Mouse (Mus musculus): ENCODE results near the gene Gm10721. TPM values are rescaled to one million over a fixed set of nuclear protein-coding genes. Genes with fewer than 3 reads are reported as not detected.
"Not testable (repeated sequence)": the region's sequence is repeated elsewhere in the genome, so short reads cannot be mapped to it uniquely, and the experiment has no call there.

Gene Gm10721
- polyA plus RNA-seq, 1 experiment from 2014 or later = not detected

DNA sequence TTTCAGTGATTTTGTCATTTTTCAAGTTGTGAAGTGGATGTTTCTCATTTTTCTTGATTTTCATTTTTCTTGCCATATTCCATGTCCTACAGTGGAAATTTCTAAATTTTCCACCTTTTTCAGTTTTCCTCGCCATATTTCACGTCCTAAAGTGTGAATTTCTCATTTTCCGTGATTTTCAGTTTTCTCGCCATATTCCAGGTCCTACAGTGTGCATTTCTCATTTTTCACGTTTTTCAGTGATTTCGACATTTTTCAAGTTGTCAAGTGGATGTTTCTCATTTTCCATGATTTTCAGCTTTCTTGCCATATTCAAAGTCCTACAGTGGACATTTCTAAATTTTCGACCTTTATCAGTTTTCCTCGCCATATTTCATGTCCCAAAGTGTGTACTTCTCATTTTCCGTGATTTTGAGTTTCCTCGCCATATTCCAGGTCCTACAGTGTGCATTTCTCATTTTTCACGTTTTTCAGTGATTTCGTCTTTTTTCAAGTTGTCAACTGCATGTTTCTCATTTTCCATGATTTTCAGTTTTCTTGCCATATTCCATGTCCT lies 12.1 kb downstream of the Gm10721 start, which contains the start of gene Gm10717:
TSS of gene Gm10717 (plus strand) at position 506 of the 556 bp plus-strand sequence.
- not testable (repeated sequence) for DNase-seq (ENCODE audit: low spot score)

DNA sequence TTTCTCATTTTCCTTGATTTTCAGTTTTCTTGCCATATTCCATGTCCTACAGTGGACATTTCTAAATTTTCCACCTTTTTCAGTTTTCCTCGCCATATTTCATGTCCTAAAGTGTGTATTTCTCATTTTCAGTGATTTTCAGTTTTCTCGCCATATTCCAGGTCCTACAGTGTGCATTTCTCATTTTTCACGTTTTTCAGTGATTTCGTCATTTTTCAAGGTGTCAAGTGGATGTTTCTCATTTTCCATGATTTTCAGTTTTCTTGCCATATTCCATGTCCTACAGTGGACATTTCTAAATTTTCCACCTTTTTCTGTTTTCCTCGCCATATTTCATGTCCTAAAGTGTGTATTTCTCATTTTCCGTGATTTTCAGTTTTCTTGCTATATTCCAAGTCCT lies 12.7 kb downstream of the Gm10721 start:
- DNase-seq (ENCODE audit: low spot score) = not testable (repeated sequence)

DNA sequence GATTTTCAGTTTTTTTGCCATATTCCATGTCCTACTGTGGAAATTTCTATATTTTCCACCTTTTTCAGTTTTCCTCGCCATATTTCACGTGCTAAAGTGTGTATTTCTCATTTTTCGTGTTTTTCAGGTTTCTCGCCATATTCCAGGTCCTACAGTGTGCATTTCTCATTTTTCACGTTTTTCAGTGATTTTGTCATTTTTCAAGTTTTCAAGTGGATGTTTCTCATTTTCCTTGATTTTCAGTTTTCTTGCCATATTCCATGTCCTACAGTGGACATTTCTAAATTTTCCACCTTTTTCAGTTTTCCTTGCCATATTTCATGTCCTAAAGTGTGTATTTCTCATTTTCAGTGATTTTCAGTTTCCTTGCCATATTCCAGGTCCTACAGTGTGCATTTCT lies 13.2 kb downstream of the Gm10721 start:
- not testable (repeated sequence) for DNase-seq (ENCODE audit: low spot score)

DNA sequence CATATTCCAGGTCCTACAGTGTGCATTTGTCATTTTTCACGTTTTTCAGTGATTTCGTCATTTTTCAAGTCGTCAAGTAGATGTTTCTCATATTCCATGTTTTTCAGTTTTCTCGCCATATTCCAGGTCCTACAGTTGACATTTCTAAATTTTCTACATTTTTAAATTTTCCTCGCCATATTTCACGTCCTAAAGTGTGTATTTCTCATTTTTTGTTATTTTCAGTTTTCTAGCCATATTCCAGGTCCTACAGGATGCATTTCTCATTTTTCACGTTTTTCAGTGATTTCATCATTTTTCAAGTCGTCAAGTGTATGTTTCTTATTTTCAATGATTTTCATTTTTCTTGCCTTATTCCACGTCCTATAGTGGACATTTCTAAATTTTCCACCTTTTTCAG lies 13.8 kb downstream of the Gm10721 start:
- DNase-seq (ENCODE audit: low spot score) = not testable (repeated sequence)

DNA sequence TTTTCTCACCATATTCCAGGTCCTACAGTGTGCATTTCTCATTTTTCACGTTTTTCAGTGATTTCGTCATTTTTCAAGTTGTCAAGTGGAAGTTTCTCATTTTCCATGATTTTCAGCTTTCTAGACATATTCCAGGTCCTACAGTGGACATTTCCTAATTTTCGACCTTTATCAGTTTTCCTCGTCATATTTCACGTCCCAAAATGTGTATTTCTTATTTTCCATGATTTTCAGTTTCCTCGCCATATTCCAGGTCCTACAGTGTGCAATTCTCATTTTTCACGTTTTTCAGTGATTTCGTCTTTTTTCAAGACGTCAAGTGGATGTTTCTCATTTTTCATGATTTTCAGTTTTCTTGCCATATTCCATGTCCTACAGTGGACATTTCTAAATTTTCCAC lies 14.3 kb downstream of the Gm10721 start:
- DNase-seq (ENCODE audit: low spot score) = peak; percentile 61

DNA sequence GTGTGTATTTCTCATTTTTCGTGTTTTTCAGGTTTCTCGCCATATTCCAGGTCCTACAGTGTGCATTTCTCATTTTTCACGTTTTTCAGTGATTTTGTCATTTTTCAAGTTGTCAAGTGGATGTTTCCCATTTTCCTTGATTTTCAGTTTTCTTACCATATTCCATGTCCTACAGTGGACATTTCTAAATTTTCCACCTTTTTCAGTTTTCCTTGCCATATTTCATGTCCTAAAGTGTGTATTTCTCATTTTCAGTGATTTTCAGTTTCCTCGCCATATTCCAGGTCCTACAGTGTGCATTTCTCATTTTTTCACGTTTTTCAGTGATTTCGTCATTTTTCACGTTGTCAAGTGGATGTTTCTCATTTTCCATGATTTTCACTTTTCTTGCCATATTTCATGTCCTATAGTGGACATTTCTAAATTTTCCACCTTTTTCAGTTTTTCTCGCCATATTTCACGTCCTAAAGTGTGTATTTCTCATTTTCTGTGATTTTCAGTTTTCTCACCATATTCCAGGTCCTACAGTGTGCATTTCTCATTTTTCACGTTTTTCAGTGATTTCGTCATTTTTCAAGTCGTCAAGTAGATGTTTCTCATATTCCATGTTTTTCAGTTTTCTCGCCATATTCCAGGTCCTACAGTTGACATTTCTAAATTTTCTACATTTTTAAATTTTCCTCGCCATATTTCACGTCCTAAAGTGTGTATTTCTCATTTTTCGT lies 16.5 kb downstream of the Gm10721 start:
- not testable (repeated sequence) for DNase-seq (ENCODE audit: low spot score)

DNA sequence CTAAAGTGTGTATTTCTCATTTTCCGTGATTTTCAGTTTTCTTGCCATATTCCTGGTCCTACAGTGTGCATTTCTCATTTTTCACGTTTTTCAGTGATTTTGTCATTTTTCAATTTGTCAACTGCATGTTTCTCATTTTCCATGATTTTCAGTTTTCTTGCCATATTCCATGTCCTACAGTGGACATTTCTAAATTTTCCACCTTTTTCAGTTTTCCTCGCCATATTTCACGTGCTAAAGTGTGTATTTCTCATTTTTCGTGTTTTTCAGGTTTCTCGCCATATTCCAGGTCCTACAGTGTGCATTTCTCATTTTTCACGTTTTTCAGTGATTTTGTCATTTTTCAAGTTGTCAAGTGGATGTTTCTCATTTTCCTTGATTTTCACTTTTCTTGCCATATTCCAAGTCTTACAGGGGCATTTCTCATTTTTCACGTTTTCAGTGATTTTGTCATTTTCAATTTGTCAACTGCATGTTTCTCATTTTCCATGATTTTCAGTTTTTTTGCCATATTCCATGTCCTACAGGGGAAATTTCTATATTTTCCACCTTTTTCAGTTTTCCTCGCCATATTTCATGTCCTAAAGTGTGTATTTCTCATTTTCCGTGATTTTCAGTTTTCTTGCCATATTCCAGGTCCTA lies 17.9 kb downstream of the Gm10721 start:
- peak; percentile 91 for DNase-seq (ENCODE audit: low spot score)

DNA sequence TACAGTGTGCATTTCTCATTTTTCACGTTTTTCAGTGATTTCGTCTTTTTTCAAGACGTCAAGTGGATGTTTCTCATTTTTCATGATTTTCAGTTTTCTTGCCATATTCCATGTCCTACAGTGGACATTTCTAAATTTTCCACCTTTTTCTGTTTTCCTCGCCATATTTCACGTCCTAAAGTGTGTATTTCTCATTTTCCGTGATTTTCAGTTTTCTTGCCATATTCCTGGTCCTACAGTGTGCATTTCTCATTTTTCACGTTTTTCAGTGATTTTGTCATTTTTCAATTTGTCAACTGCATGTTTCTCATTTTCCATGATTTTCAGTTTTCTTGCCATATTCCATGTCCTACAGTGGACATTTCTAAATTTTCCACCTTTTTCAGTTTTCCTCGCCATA lies 21.4 kb downstream of the Gm10721 start, which contains the start of gene Gm17535:
TSS of gene Gm17535 (plus strand) at position 301 of the 400 bp plus-strand sequence.
- not testable (repeated sequence) for DNase-seq (ENCODE audit: low spot score)

DNA sequence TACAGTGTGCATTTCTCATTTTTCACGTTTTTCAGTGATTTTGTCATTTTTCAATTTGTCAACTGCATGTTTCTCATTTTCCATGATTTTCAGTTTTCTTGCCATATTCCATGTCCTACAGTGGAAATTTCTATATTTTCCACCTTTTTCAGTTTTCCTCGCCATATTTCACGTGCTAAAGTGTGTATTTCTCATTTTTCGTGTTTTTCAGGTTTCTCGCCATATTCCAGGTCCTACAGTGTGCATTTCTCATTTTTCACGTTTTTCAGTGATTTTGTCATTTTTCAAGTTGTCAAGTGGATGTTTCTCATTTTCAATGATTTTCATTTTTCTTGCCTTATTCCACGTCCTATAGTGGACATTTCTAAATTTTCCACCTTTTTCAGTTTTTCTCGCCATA lies 23.6 kb downstream of the Gm10721 start, which contains the start of gene Gm10715:
TSS of gene Gm10715 (plus strand) at position 301 of the 400 bp plus-strand sequence.
- not testable (repeated sequence) for DNase-seq (ENCODE audit: low spot score)

DNA sequence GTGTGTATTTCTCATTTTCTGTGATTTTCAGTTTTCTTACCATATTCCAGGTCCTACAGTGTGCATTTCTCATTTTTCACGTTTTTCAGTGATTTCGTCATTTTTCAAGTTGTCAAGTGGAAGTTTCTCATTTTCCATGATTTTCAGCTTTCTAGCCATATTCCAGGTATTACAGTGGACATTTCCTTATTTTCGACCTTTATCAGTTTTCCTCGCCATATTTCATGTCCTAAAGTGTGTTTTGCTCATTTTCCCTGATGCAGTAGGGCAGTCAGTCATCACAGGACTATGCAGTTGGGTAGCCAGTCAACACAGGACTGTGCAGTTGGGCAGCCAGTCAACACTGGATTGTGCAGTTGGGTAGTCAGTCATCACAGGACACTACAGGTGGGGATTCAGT lies 25.2 kb downstream of the Gm10721 start:
- DNase-seq (ENCODE audit: low spot score) = peak; percentile 3

Small RNAs within 50 kb of the gene (microRNA-seq; reads per million reads assigned to microRNA genes)
- gene Mir101c (ENCODE audit: borderline number of aligned reads) = not detected

Other genes with a start within 250 kb of the Gm10721 start
- not detected in 2 replicates for gene Gm10722, start 12.2 kb upstream of the Gm10721 start, polyA plus RNA-seq (2015; fragmentation: Nextera tagmentation; extraction: Ambion mirVana)
- gene Gm11168, start 9.8 kb upstream of the Gm10721 start, polyA plus RNA-seq (2015; fragmentation: Nextera tagmentation; extraction: Ambion mirVana) = 0.22 TPM in 1 of 2 replicates, not detected in the other
- not detected in 2 replicates for gene Gm10720, start 2.5 kb downstream of the Gm10721 start, polyA plus RNA-seq (2015; fragmentation: Nextera tagmentation; extraction: Ambion mirVana)
- 0.21 TPM in 1 of 2 replicates, not detected in the other for gene Gm10719, start 4.3 kb downstream of the Gm10721 start, polyA plus RNA-seq (2015; fragmentation: Nextera tagmentation; extraction: Ambion mirVana)
- 0.52 TPM in 1 of 2 replicates, not detected in the other for gene Gm10718, start 10.4 kb downstream of the Gm10721 start, polyA plus RNA-seq (2015; fragmentation: Nextera tagmentation; extraction: Ambion mirVana)
- gene Gm10717, start 12.3 kb downstream of the Gm10721 start, polyA plus RNA-seq (2015; fragmentation: Nextera tagmentation; extraction: Ambion mirVana) = not detected in 2 replicates
- not detected in 2 replicates for gene Gm17535, start 21.5 kb downstream of the Gm10721 start, polyA plus RNA-seq (2015; fragmentation: Nextera tagmentation; extraction: Ambion mirVana)
- gene Gm10715, start 23.7 kb downstream of the Gm10721 start, polyA plus RNA-seq (2015; fragmentation: Nextera tagmentation; extraction: Ambion mirVana) = not detected in 2 replicates